Comparison of ENCODE assay signal across 10 mouse cellular contexts in the genomic region with DNA sequence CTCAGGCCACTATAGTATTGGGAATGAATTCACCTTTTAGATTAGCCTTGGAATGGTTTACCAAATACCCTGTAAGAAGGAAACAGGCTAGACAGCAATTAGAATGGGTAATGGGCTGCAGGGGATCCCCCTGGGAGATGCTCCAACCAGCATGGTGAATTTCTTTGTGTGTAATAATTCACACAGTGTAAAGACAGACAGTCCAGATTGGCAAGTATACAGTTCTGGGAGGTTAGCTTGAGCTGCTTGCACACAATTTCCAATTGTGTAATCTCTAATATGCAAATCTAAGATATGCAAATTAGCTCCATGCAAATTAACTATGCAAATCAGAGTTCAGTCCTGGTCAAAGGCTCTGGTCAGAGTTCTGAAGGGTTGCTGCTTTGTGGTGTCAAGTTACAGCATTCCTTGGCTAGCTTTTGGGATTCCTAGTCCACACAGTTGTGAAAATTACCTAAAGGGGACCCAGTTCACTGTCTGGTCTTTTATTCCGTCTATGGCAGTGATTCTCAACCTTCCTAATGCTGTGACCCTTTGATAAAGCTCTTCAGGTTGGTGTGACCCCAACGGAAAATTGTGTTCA.
DNase-seq lines count a peak whose midpoint lies in the region; ATAC-seq and TF ChIP-seq lines count a peak whose summit lies in the region.
"Had no signal": no experiment of that assay in that cellular context is flagged by ENCODE, and none has a peak within 500 bp of the region (broad histone marks: within the 10 kb centered on the region; RNA-seq: fewer than 3 reads in every experiment).

No protein-coding gene starts in this region.

- H3K4me1 ChIP-seq in CH12.LX (ENCODE audit: control insufficient read depth in 1 of 2, insufficient read depth in 2 of 2) (no peaks in the 10 kb centered on the region), ES-E14 (ENCODE audit: control insufficient read depth in 2 of 2, insufficient read depth in 2 of 2, low read length in 2 of 2, poor library complexity in 1 of 2) (peaks cover 0 to 4% of the 10 kb centered on the region in 2 experiments; a peak in 2 of 4 replicates)
- peaks cover 3% of the 10 kb centered on the region; the same call in 1 of the 2 replicates for H3K4me1 ChIP-seq in forebrain, embryonic 14.5 days (ENCODE audit: control insufficient read depth, insufficient read depth, low read length)
- H3K4me1 ChIP-seq in kidney, embryonic 16.5 days (ENCODE audit: insufficient read depth, low read length): peaks cover 8% of the 10 kb centered on the region; the same call in 1 of the 2 replicates
- no peaks in the 10 kb centered on the region for H3K4me1 ChIP-seq in intestine, embryonic 15.5 days (replicated peaks)

- no peaks in the 10 kb centered on the region for H3K79me2 ChIP-seq in CH12.LX (replicated peaks; ENCODE audit: control insufficient read depth, extremely low read depth, insufficient read depth, poor library complexity, severe bottlenecking)

- no peak for TF ChIP-seq EP300 in CH12.LX (IDR thresholded peaks at IDR 0.05; ENCODE audit: low read length)

- intact Hi-C loops in left cerebral cortex, postnatal 36 days (cut with DNase I): no loop called here

- peaks cover 0 to 14% of the 10 kb centered on the region in 2 experiments for H3K36me3 ChIP-seq in CH12.LX (replicated peaks in 1 of 2; ENCODE audit: control insufficient read depth in 1 of 2, insufficient read depth in 1 of 2, low read length in 1 of 2)
- H3K36me3 ChIP-seq in ES-E14 (ENCODE audit: control insufficient read depth, insufficient read depth, low read length, poor library complexity, severe bottlenecking): no peaks in the 10 kb centered on the region
- H3K36me3 ChIP-seq in forebrain, embryonic 14.5 days (ENCODE audit: control insufficient read depth, insufficient read depth, low read length): no peaks in the 10 kb centered on the region
- no peaks in the 10 kb centered on the region for H3K36me3 ChIP-seq in kidney, embryonic 16.5 days (ENCODE audit: insufficient read depth, low read length)
- H3K36me3 ChIP-seq in intestine, embryonic 15.5 days: no peaks in the 10 kb centered on the region

- no peak overlapping the region for H3K9ac ChIP-seq in CH12.LX (ENCODE audit: insufficient read depth, low read depth)
- H3K9ac ChIP-seq in ES-E14 (ENCODE audit: insufficient read depth, low read depth, low read length, poor library complexity, severe bottlenecking): no peak overlapping the region
- H3K9ac ChIP-seq in forebrain, embryonic 14.5 days (ENCODE audit: low read length): no peak overlapping the region
- H3K9ac ChIP-seq in kidney, embryonic 16.5 days (replicated peaks; ENCODE audit: low read length): no peak overlapping the region
- no peak overlapping the region for H3K9ac ChIP-seq in intestine, embryonic 15.5 days

- TF ChIP-seq CTCF in CH12.LX (conservative IDR thresholded peaks at IDR 0.05 in 1 of 2, IDR thresholded peaks at IDR 0.05 in 1 of 2; ENCODE audit: low read depth in 2 of 2, low read length in 2 of 2): no peak

- in situ Hi-C loops in CH12.LX (cut with MboI; ENCODE audit: low pct_ligation_motif_present, low pct_unique_long_range_greater_than_20kb, low sequenced_read_pairs) (no loop called here), ES-E14 (cut with MboI; ENCODE audit: low sequenced_read_pairs in 2 of 2, unreplicated experiment in 2 of 2) (no loop called here)

- H3K4me2 ChIP-seq in CH12.LX (ENCODE audit: insufficient read depth, low read depth, poor library complexity, severe bottlenecking): no peak overlapping the region
- no peak overlapping the region for H3K4me2 ChIP-seq in forebrain, embryonic 14.5 days (ENCODE audit: low read length)
- H3K4me2 ChIP-seq in kidney, embryonic 16.5 days (replicated peaks; ENCODE audit: low read depth, low read length): no peak overlapping the region
- no peak overlapping the region for H3K4me2 ChIP-seq in intestine, embryonic 15.5 days (replicated peaks)

- WGBS in forebrain, embryonic 14.5 days: 5% methylated on average over 2 of the region's 2 CpGs
- 24% methylated on average over 2 of the region's 2 CpGs for WGBS in kidney, embryonic 16.5 days
- WGBS in intestine, embryonic 15.5 days: 23% methylated on average over 2 of the region's 2 CpGs

- no peak overlapping the region for H3K4me3 ChIP-seq in CH12.LX (replicated peaks in 1 of 3; ENCODE audit: low read depth in 2 of 3, low read length in 2 of 3, poor library complexity in 1 of 3)
- H3K4me3 ChIP-seq in ES-E14 (ENCODE audit: insufficient read depth in 1 of 2, low read depth in 1 of 2, low read length in 2 of 2, poor library complexity in 1 of 2, severe bottlenecking in 1 of 2): no peak overlapping the region
- no peak overlapping the region for H3K4me3 ChIP-seq in forebrain, embryonic 14.5 days (ENCODE audit: low read depth, low read length)
- H3K4me3 ChIP-seq in kidney, embryonic 16.5 days (ENCODE audit: low read length): no peak overlapping the region
- no peak overlapping the region for H3K4me3 ChIP-seq in intestine, embryonic 15.5 days (replicated peaks)

- dilution Hi-C loops in CH12.LX (cut with MboI; ENCODE audit: extremely low pct_ligation_motif_present, extremely low pct_unique_long_range_greater_than_20kb, low sequenced_read_pairs): no loop called here

- TF ChIP-seq RAD21 in CH12.LX (IDR thresholded peaks at IDR 0.05; ENCODE audit: low read depth, low read length): no peak

- H3K27ac ChIP-seq in CH12.LX (ENCODE audit: insufficient read depth, low read depth): no peak overlapping the region
- no peak overlapping the region for H3K27ac ChIP-seq in ES-E14 (ENCODE audit: insufficient read depth, low read depth, low read length, poor library complexity, severe bottlenecking)
- peak overlapping the region; percentile 2; the same call in 1 of the 2 replicates for H3K27ac ChIP-seq in forebrain, embryonic 14.5 days (ENCODE audit: low read depth, low read length)
- no peak overlapping the region for H3K27ac ChIP-seq in kidney, embryonic 16.5 days (ENCODE audit: low read length)
- no peak overlapping the region for H3K27ac ChIP-seq in intestine, embryonic 15.5 days

- H3K27me3 ChIP-seq in CH12.LX (replicated peaks): no peaks in the 10 kb centered on the region
- H3K27me3 ChIP-seq in forebrain, embryonic 14.5 days (replicated peaks; ENCODE audit: control insufficient read depth, insufficient read depth, low read length): no peaks in the 10 kb centered on the region
- no peaks in the 10 kb centered on the region for H3K27me3 ChIP-seq in kidney, embryonic 16.5 days (ENCODE audit: insufficient read depth, low read length)
- H3K27me3 ChIP-seq in intestine, embryonic 15.5 days (replicated peaks): no peaks in the 10 kb centered on the region

- DNase-seq in CH12.LX (ENCODE audit: extremely low read depth): peak; percentile 12
- DNase-seq in ES-E14 (ENCODE audit: low read depth, low spot score): peak; percentile 19
- DNase-seq in forebrain, embryonic 14.5 days (ENCODE audit: low spot score): peak; percentile 91
- DNase-seq in left cerebral cortex, postnatal 36 days (ENCODE audit: low spot score in 2 of 2): no peak
- no peak for DNase-seq in adrenal gland, adult (ENCODE audit: inconsistent age in 2 of 2, low spot score in 1 of 2)
- DNase-seq in testis, postnatal 14 days (ENCODE audit: low spot score): no peak
- DNase-seq: cerebellum, postnatal 36 days; lung, postnatal 10 days had no signal

- H3K9me3 ChIP-seq in CH12.LX (replicated peaks; ENCODE audit: low read length) (peaks cover 46% of the 10 kb centered on the region), ES-E14 (ENCODE audit: control insufficient read depth, insufficient read depth, low read depth, low read length) (no peaks in the 10 kb centered on the region)
- H3K9me3 ChIP-seq in forebrain, embryonic 14.5 days (replicated peaks; ENCODE audit: control insufficient read depth, low read length): no peaks in the 10 kb centered on the region
- H3K9me3 ChIP-seq in kidney, embryonic 16.5 days (ENCODE audit: low read length): peaks cover 2% of the 10 kb centered on the region; the same call in 1 of the 2 replicates
- H3K9me3 ChIP-seq in intestine, embryonic 15.5 days: no peaks in the 10 kb centered on the region

- TF ChIP-seq POLR2A in CH12.LX (IDR thresholded peaks at IDR 0.05; ENCODE audit: low read depth, low read length): no peak

- peak; percentile 94 for ATAC-seq in forebrain, embryonic 14.5 days
- ATAC-seq in kidney, embryonic 16.5 days (ENCODE audit: low FRiP score, low TSS enrichment): peak; percentile 42; the same call in 1 of the 2 replicates
- ATAC-seq in intestine, embryonic 15.5 days: no peak

TF ChIP-seq in CH12.LX, 34 proteins besides CTCF, POLR2A, EP300 and RAD21 (continues in another document):
- no peak for TF ChIP-seq IRF4 (IDR thresholded peaks at IDR 0.05; ENCODE audit: low read depth, low read length)
- TF ChIP-seq HCFC1 (IDR thresholded peaks at IDR 0.05; ENCODE audit: low read depth, low read length): no peak
- no peak for TF ChIP-seq MEF2A (IDR thresholded peaks at IDR 0.05; ENCODE audit: borderline replicate concordance, low read depth, low read length)
- TF ChIP-seq JUN (IDR thresholded peaks at IDR 0.05; ENCODE audit: insufficient read depth, low read depth, low read length): no peak
- no peak for TF ChIP-seq PAX5 (IDR thresholded peaks at IDR 0.05; ENCODE audit: low read length)
- TF ChIP-seq ZKSCAN1 (IDR thresholded peaks at IDR 0.05; ENCODE audit: borderline replicate concordance, low read depth, low read length): no peak
- TF ChIP-seq MAZ (IDR thresholded peaks at IDR 0.05; ENCODE audit: low read depth, low read length): no peak
- no peak for TF ChIP-seq GABPA (IDR thresholded peaks at IDR 0.05; ENCODE audit: insufficient replicate concordance, low read depth, low read length)
- TF ChIP-seq ETS1 (conservative IDR thresholded peaks at IDR 0.05; ENCODE audit: low read depth, low read length): no peak
- no peak for TF ChIP-seq BHLHE40 (IDR thresholded peaks at IDR 0.05; ENCODE audit: low read depth, low read length)

TF ChIP-seq in ES-E14, 5 proteins besides CTCF, POLR2A, EP300 and RAD21:
- TF ChIP-seq MAFK (IDR thresholded peaks at IDR 0.05; ENCODE audit: insufficient read depth, low read depth, low read length) (no peak), HCFC1 (IDR thresholded peaks at IDR 0.05; ENCODE audit: borderline replicate concordance, insufficient read depth, low read length) (no peak), ZNF384 (IDR thresholded peaks at IDR 0.05; ENCODE audit: low read depth, low read length) (no peak), CHD2 (IDR thresholded peaks at IDR 0.05; ENCODE audit: low read depth, low read length) (no peak), ZC3H11A (IDR thresholded peaks at IDR 0.05; ENCODE audit: borderline replicate concordance, low read depth, low read length) (no peak)
TF ChIP-seq in ES-E14: peak in this region for 0.

Comparison
In these comparisons a context has a peak if more than half of its experiments do, and no peak if none do; other contexts are left out.
1. DNase-seq: peak in CH12.LX (single experiment), ES-E14 (single experiment) and forebrain, embryonic 14.5 days (single experiment); none in left cerebral cortex, postnatal 36 days (0 of 2), adrenal gland, adult (0 of 2) and testis, postnatal 14 days (single experiment).